Mouse (Mus musculus): ENCODE data around the gene Als2cl.

The Als2cl gene

DNA sequence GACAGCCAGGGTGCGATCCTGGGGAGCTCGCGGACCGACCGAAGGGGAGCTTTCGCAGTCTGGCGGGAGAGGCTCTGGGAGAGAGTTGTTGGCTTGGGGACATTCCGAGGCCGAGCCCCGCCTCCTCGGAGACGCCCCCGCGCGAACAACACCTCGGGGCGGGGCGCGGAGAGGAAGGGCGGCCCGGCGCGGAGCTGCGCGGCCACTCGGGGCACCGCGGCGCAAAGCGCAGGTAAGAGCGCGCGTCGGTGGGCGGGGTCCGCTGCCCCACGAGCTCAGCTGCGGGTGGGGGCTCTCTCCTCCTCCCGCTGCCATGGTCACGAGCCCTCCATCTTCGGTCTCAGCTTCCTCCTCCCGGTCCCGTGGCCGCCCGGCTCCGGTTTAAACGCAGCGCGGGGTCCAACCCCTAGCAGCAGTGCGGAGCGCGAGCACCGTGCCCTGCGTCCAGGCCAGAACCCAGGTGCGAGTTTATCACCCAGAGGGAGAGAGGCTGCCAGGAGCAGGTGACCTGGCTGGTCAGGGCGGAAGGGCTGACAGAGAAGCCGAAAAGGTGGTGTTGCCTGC is 410 bp downstream of the Als2cl start, which contains the start of gene Tmie:
Tmie (minus strand) TSS at position 116 of the 564 bp plus-strand sequence.
- no peak for DNase-seq (ENCODE audit: extremely low read depth, low read depth, low spot score)

- DNase-seq (ENCODE audit: extremely low read depth, low read depth, low spot score) = no peak
These were observed 1.1 kb downstream of the Als2cl start for GRCm38 (mm10) chr9:110880772-110881171.

- DNase-seq (ENCODE audit: extremely low read depth, low read depth, low spot score) = no peak
These were observed 2.3 kb downstream of the Als2cl start for GRCm38 (mm10) chr9:110881953-110882352.

DNA sequence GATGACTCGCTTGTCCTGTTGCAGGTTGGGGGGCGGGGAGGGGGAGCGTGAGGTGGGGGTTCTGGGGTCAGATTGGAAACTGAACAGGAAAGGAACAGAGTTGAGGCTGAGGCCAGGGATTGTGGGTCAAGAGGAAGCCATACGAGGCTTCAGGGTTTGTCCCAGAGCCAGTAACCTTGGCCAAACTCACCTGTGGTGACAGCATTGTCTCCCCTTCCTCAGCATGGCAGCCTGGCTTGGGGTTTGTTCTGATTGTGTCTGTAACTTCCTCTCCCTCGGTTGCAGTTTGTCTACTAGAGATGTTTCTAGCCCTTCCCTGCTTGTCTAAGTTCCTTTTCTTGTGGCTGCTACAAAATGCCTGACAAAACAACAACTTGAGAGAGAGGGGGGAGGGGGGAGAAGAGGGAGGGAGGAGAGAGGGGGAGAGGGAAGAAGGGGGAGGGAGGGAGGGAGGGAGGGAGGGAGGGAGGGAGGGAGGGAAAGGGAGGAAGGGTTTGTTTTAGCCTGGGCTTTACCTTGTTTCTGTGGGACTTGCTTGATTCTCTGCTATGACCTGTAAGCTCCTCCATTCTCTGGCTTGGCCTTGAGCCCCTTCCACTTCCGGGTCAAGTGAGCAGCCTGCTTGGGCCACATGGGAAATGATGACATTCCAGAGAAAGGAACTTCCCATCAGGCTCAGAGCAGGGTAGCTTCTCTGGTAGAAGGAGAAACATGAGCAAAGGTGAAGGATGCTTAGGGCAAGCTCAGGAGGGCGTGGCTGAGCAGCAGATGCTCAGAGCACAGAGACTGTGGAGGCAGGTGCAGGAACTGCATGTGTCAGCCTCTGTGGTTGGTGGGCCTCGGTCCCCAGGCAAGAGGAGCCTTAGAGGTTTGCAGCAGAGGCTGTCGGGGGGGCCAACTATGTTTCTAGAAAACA is 8.0 kb downstream of the Als2cl start:
- DNase-seq (ENCODE audit: extremely low read depth, low read depth, low spot score) = no peak

GRCm38 (mm10) chr9:110888935-110889334 is 9.3 kb downstream of the Als2cl start:
- no peak for DNase-seq (ENCODE audit: extremely low read depth, low read depth, low spot score)

DNA sequence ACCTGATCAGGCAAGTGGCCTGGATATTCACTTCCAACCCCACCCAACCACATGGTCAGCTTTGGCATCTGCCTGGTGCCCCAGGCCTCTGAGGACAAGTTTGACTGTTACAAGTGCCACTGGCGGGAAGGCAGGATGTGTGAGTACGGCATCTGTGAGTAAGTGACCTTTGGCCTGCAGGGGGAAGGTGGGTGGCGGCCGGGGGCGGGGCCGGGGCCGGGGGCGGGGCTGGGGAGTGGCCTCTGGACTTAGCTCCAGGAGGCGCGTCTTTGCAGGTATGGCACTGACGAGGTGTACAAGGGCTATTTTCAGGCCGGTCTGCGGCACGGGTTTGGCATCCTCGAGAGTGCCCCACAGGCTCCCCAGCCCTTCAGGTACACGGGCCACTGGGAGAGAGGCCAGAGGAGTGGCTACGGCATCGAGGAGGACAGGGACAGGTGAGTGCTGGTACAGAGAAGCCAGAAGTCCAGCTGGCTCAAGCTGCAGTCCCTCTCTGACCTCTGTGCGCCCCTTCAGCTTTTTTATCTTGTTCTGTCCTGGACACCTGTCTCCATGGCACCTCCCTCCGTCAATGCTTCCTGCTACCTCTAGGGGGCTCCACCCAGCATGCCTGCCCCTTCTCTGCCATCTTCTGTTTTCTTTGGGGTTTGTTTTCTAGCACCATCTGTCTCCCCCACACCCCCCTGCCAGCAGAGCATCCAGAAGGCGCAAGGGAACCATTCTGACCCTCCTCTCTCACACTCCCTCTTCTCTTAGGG is 10.5 kb downstream of the Als2cl start:
- DNase-seq (ENCODE audit: extremely low read depth, low read depth, low spot score) = no peak

- DNase-seq (ENCODE audit: extremely low read depth, low read depth, low spot score) = no peak
These were observed 11.6 kb downstream of the Als2cl start for GRCm38 (mm10) chr9:110891077-110891828.

- no peak for DNase-seq (ENCODE audit: extremely low read depth, low read depth, low spot score)
These were observed 12.9 kb downstream of the Als2cl start for GRCm38 (mm10) chr9:110892552-110892951.

DNA sequence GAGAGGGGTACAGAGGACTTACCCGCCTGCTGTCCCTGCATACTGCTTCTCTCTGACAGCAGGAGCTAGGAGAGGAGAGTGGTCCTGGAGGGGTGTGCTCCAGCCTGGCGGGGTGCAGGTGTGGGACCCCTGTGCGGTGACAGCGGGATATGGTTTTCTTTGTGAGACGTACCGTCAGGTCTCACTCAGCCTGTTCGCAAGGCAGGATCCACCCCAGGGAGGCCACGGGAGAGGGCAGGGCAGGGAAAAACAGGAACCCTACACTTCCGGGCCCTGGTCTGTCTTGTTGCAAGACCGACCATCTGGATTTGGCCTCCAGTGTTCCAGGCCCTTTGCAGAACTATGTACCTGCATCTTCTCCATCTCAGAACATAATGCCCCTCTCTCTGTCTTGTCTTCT is 13.8 kb downstream of the Als2cl start:
- no peak for DNase-seq (ENCODE audit: extremely low read depth, low read depth, low spot score)

DNA sequence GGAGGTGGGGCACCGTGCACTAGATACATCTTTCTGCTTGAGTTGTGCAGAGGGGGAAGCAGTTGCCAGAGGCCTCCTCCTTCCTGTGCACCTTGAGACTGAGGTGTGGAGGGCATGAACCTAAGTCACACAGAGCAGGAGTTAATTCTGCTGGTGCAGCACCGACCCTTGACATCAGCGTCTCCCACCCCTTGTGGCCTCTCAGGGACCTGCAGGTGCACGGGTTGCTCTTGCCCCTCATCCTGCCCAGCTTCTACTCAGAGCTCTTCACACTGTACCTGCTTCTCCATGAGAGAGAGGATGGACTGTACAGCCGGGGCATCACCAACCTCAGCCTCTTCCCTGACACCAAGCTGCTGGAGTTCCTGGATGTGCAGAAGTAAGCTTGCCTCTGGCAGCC is 15.8 kb downstream of the Als2cl start:
- no peak for DNase-seq (ENCODE audit: extremely low read depth, low read depth, low spot score)

- DNase-seq (ENCODE audit: extremely low read depth, low read depth, low spot score) = no peak
These were observed 16.3 kb downstream of the Als2cl start for GRCm38 (mm10) chr9:110895994-110896393.

DNA sequence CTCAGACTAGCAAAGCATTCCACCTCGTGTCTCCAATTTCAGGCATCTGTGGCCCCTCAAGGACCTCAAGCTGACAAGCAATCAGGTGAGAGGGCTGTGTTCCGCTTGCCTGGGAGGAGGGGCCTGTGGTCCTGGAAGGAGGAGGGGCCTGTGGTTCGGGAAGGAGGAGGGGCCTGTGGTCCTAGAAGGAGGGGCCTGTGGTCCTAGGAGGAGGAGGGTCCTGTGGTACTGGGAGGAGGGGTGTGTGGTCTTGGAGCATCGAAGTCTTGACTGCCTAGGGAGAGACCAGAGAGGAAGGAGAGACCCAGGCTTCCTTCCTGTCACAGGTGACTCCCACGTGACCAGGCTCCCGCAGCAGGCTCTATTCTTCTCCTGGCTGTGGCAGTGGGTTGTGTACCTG is 16.9 kb downstream of the Als2cl start:
- DNase-seq (ENCODE audit: extremely low read depth, low read depth, low spot score) = no peak

DNA sequence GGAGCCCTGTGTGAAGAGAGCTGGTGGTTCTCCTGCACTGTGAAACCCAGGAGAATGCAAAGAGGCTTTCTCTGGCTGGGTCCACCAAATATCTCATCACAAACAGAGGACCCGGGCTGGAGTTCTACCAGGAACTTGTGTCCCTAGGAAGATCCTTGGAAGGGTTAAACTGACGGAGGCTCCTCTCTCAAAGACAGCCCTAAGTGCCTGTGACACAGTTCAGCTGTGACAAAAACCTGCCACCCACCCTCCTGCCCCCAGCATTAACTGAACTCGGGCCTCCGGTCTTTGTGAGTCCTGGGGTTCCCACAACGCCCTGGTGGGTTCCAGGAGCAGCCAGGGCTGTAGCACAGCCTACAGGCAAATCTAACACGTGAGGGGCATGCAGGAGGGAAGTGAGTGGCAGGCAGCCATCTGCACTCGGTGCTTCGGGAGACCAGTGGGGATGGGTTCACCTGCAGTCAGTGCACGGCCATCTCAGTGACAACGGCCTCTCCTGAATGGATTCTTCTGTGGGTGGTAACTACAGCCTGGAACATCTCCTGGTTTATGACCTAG is 19.9 kb downstream of the Als2cl start:
- no peak for DNase-seq (ENCODE audit: extremely low read depth, low read depth, low spot score)

DNA sequence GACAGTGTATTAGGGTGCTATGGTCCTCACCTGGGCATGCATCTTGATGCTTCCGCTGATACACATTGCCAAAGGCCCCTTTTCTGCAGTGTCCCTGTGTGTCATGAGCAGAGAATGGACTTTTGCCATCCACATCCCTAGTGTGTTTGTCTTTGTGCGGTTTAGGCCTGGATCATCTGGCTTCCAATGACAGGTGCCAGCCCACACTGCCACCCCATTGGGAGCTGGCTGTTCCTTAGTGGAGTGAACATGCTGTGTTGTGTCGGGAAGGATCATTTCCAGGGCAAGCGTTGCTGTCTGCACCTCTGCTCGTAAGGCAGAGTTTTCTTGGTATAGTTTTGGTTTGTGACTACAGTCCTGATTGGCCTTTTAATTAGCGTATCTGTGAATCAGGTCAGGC is 21.5 kb downstream of the Als2cl start:
- DNase-seq (ENCODE audit: extremely low read depth, low read depth, low spot score) = no peak

- DNase-seq (ENCODE audit: extremely low read depth, low read depth, low spot score) = no peak
These were observed 22.6 kb downstream of the Als2cl start for GRCm38 (mm10) chr9:110902271-110902670.

DNA sequence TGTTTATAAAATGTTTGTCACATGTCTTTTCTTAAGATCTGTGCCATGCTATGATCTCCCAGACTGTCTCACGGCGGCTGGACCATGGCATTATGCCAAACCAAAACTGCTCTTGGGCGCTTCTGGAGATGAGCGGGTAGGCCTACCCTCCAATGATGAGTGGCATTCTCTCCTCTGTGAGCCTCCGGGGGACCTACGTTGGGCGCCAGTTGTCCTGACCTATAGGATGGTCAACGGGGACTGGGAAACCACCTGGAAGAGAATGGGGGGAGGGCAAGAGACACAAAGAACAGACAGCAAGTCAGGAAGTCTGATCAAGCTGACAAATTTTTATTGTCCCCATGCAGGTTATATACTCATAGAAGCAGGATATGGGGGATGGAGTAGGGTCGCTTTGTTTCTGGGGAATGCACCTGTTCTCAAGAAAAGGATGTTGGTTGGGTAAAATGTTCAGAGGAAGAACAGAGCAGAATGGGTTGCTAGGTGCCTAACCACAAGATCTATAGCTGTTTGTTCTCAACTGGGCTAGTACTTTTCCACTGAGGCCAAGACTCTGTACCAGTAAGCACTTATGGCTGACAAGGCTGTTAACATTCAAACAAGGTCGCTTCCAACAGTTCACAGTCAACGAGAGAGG is 27.6 kb downstream of the Als2cl start:
- no peak for DNase-seq (ENCODE audit: extremely low read depth, low read depth, low spot score)

DNA sequence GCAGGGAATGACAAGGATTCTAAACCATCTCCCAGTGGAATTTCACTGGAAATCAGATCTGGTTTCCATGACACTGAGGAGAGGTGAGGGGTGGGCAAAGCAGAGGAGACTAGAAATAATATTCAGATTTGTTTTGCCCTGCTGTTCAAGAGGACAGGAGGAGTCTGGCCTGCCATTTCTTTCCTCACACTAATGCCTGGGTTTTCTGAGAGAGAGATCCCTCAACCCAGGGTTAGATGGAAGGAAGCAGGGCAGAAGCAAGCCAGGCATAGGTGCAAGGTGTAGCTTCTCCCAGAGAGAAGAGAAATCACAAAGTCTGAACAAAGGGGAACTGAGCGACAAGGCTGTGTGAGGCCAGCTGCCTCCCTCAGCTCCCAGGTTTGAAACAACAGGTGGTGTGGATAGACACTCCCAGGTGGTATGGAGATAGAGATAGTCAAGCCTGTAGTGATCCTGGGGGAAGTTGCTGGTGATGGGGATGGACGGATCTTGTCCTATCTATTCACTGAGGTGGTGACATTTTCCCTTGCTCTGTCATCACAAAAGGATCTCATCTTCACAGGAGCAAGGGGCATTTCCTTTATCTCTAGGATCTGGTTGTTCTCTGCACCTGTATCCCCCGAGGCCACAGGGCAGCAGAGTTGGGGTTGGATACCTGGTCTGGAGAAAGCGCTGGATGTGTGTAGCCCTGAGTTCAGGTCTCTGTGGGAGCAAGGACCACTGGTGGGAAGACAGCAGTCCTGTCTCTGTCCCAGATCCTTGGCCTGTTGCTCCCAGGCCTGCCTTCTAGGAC is 28.4 kb downstream of the Als2cl start:
- no peak for DNase-seq (ENCODE audit: extremely low read depth, low read depth, low spot score)

DNA sequence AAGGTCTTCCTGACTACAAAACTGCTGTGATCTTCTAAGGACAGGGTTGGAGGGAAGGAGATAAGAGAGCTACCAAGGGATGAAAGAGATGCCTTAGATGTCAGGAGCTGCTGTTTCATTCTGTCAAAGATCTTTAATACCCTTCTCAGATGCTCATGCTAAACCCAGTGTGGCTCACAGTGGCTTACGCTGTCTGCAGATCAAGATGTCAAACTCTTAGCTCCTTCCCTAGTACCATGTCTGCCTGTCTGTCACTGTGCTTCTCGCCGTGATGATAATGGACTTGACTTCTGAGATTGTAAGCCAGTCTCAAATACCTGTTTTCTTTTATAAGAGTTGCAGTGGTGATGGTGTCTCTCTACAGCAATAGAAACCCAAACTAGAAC is 29.0 kb downstream of the Als2cl start:
- no peak for DNase-seq (ENCODE audit: extremely low read depth, low read depth, low spot score)

DNA sequence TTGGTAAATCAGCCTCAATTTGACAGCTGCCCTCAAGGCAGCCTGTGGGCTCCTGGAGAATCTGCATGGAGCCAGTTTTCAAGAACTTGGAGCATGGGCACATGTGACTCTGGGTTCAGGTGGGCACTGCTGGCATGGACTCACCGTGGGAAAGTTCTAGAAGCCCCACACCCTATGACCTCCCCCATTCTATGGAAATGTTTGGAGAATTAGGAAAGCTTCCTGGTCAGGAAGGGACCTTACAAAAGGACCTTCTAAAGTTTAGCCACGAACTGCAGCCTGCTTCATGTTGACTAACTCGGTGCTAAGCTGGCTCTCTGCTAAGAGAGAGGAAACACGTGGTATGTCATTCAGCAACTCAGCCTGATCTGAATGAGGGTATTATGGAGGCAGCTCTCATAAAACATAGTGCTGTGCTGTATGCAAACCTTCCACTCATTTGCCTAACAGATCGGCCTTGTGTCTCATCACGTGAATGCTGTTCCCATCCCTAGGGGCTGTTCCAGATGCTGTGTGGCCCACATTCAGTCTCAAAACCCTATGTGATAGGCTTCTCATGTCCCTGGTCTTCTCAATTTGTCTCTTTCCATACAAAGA is 29.8 kb downstream of the Als2cl start:
- DNase-seq (ENCODE audit: extremely low read depth, low read depth, low spot score) = no peak
